Mouse (Mus musculus) neural tube, postnatal 0 days (tissue): ENCODE results near the gene Cdk17. TPM values are rescaled to one million over a fixed set of nuclear protein-coding genes. Genes with fewer than 3 reads are reported as not detected.

Experiments
- microRNA counts: library from miRNA; unstranded; fragments of <30 nt; microRNA quantifications from one replicate; lab custom pipeline; 2015
- microRNA-seq: library from miRNA; unstranded; fragments of <30 nt; microRNA quantifications from one replicate; pipeline ENCODE4, GENCODE M21; 2016
- polyA plus RNA-seq: library from polyadenylated mRNA; unstranded; fragments of >200 nt; fragmentation: Nextera tagmentation; extraction: Ambion mirVana; gene quantifications from 2 replicates; pipeline ENCODE4 v1.2.1, GENCODE M21; 2015

The Cdk17 gene
- polyA plus RNA-seq, result 35.4 and 39.0 TPM in 2 replicates

DNA sequence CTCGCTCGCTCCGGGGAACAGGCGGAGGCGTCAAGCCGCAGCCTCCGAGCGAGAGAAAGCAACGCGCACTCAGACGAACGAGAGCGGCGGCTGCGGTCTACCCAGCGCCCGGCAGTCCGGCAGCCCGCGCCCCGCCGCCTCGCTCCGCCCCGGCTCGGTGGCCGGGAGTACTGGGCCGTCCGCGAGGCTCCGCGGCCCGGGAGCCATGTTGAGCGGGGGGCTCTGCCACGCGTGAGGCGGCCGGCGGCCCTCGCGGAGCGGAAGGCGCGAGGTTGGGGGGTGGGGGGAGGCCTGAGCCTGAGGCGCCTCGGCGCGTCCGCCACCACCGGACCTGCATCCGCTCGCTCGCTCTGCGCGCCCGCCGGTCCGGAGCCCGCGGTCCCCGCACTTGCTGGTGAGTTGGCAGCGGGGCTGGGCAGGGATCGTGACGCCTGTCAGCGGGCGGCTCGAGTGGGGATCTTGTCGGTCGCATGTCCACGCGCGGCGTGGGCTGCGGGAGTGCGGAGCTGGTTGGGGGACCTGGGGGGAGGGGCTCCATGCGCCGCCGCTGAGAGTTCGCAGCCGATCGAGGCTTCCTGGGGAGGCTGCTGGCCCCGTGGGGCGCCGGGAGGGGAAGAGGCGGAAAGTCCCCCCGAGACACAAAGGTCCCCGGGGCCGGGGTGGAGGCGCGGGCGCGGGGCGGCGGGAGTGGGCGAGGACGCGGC is at the start of gene Cdk17:
Cdk17 (plus strand) TSS at position 69 of the 704 bp plus-strand sequence.

GRCm38 (mm10) chr10:93310721-93311411 is 150.2 kb downstream of the Cdk17 start, which contains the start of gene Elk3:
TSS of gene Elk3 (minus strand) at chr10:93311135.

MicroRNAs within 50 kb of the gene (microRNA counts, 519-probe panel; counts per million panel counts)
- 40.5 counts per million for microRNA mmu-miR-1931 (lab: Ali Mortazavi, UCI)

Small RNA genes lying within 50 kb of the gene (microRNA-seq; reads per million reads assigned to microRNA genes)
- gene Mir1931, result not detected

Other genes with a start within 250 kb of the Cdk17 start
- gene Cfap54, start 79.3 kb upstream of the Cdk17 start, polyA plus RNA-seq, result 3.7 and 3.8 TPM in 2 replicates
- gene Elk3, start 150.3 kb downstream of the Cdk17 start, polyA plus RNA-seq, result 8.5 and 9.2 TPM in 2 replicates